Mouse (Mus musculus) B cell, adult 2 months (primary cell): ENCODE results near the gene BC055324.

Source experiments
- DNase-seq, 2 experiments: peaks; one replicate each; pipeline ENCODE4 v3.0.0; 2022

BC055324 gene

DNA sequence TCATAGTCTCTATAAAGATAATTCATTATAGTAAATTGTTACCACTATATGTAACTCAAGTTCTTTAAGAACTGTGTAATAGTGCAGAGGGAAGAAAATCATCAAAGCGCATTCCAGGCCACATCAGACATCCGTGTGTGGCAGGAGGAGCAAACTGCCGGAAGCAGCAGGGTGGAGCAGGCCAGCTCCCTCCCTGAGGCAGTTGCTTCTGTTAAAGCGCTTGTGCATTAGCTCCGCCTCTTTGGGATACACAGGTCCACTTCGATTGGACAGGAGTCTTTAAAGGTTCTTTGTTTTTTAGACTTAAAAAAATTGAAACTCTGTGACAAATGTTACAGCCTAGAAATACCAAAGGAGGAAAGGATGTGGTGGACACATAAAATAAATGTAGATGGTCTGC, 52.5 kb downstream of the BC055324 start:
- no peak for DNase-seq

DNA sequence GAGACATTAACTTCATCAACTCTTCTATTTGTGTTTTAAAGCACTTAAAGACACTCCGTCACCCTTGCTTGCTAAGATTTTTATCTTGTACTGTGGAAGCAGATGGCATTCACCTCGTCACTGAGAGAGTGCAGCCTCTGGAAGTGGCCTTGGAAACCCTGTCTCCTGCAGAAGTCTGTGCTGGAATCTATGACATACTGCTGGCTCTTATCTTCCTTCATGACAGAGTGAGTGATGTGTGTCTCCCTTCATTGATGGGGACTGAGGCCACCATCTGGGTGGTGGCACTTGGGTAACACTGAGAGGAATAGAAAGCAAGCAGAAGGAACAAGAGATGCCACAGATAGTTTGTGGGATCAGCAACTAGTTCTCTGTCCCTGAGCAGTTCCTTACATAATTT, 60.0 kb downstream of the BC055324 start:
- DNase-seq: no peak

DNA sequence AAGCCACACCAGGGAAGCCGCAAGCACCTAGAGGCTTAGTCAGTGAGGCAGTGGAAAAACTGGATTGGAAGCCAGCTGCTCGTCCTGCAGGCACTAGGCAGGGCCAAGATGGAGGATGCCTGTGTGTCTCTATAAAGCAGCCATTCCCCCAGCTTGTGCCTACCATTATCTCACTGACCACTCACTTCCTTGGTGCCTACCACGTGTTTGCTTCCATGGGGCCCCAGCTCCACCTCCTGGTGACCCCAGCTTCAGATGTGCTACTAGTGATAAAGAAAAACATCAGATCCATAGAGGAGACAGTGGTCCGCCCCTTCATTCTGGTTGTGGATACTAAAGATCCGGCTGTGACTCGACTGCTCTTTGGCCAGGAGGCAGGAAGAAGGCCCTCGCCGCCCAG, 62.8 kb downstream of the BC055324 start:
- DNase-seq: no peak

DNA sequence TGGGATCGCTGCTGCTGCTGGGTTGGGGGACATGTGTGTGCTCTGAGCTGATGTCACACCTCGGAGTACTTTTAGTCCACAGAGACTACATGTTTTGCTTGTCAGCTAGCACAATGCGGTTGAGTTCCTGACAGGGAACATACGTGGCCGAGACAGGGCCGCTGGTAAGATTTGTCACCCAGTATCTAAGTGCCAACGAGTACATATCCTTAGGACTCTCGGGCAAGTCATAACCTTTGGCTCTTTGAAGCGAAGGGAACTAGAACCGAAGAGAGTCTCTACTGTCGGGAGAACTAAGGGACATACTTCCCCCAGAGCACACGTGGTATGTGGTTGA, 64.2 kb downstream of the BC055324 start:
- no peak for DNase-seq

DNA sequence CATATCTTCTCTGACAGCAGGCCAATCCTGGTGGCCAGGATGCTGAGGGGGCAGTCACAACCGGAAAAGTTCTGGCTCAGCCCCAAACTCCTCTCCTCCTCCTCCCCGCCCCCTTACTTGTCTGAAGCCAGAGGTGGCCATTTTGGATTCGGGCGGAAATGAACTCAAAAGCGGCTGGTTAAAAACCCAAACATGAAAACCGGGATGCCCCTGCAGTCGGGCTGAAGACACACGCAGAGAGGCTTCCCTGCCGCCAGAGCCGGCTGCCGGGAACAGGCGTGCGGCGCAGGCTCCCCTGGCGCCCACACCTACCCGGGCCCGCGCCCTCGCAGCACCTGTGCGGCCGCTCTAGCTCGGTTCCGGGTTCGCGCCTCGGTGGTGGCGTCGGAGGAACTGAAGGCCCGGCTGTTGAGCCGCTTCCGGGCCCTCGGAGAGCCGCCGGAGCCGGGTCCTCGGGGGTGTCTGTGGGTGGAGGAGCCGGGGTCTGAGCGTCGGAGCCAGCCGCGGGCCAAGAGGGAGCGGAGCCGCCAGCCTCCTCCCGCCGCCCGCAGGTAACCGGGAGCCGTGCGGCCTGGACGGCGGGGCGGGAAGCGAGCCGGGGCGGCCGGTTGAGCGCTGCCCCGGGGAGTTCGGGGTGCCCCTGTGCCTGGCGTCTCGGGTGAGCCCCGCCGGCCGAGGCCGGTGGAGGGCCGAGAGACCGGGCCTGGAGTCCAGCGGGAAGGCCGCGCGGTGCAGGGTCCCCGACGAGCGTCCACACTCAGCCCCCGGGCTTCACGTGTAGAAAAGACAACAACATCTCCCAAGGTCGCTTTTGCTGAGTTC, 64.7 kb downstream of the BC055324 start:
- peak; percentile 91 for DNase-seq

DNA sequence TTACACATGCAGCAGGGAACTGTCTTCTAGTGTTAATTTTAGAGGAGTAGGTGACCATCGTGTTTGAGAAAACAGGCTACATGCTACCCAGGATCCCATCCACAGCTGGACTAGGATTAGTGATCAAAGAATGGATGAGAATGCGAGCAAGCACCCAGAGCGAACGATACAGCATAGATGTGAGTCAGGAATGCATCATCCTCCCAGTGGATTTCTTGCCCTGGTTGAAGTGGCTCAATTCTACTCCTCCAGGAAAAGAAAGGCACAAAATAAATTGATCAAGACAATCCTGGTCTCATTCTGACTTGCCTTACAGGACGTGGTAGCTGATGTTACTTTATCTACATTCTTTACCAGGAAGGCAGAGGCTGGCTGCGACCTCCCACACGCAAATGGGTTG, 65.8 kb downstream of the BC055324 start, which contains the start of gene Scyl3:
Gene Scyl3 (plus strand): TSS at position 255 of the 400 bp plus-strand sequence.
- DNase-seq: no peak

DNA sequence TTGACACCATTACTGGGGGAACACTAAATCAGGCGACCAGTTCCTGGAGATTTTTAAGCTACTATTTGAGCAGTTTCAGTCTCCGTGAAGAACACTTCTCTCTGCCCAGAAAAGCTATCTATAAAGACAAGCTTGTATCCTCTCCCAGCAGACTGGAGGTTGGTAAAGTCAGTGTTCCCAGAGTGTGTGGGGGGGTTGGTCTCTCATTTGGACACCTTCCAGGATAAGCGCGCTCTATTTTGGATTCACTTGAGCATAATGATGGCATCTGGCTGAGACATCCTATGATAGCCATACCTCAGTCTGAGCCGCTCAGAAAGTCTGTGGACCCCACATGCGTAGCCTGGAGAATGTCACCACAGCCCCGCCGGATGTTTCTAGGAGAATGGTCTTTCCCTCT, 70.5 kb downstream of the BC055324 start:
- DNase-seq: no peak

DNA sequence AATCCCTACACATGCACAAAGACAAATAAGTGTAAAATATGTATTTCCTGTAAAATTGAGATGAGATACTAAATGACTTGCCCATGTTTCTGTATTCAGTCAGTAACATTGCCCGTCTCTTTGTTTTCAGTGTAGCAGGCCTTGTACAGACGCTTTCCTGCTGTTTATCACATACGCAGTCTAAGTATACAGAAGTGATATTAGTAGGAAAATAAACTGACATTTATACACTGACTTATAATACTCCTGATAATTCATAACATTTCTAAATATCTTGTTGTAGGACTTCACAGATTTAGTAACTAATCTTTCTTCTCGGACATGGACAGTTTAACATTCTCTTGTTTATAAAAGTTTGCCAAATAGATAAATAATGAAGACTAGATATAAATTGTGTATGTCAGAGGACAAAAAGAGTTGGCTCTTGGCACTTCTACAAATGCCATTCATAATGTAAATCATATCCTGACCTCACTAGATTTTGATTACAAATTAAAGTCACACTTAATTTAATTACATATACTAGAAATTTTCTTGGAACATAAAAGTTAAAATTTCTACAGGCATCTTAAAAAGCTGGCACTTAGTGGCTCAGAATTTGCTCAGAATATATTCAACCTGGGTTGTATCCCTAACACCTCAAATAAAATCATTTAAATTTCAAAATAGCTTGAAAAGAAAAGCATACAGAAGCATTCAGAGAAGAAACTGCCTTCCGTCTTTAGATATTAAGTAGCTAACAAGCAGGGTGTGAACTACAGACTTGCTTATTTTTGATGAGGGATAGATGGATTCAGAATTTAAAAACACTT, 77.0 kb downstream of the BC055324 start:
- DNase-seq: no peak

DNA sequence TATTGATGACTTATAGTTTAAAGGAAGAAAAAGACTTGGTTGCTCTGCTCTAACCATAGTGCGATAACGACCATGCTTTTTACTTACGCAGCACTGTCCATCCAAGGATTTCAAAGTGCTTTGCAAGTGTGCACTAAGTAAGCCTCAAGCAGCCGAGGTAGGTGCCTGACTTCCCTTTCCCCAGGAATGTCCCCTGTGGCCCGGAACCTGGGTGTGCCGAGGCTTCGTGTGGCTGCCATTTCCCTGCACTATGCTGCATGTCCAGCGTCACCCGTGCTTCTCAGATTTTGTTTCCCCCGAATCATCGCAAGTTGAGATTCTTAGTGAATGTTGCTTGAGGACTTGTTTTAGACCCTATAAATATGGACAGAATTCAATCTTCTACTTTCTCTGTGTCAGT, 82.6 kb downstream of the BC055324 start:
- no peak for DNase-seq

DNA sequence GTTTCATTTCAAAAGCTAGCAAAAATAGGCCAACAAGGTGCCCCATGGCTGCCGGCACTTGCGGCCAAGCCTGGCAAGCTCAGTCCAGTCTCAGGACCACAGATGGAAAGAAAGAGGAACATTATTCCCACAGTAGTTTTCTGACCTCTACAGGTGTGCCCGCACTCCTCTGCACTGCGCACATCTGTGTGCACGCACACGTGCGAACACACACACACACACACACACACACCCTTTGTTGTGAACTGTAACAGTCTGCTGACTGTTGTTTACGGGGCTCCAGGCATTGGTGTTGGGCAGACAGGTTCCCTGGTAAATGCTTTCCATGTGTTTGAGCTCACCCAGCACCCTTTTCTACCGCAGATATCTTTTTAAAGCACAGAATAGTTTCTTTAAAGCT, 83.8 kb downstream of the BC055324 start:
- DNase-seq: no peak

DNA sequence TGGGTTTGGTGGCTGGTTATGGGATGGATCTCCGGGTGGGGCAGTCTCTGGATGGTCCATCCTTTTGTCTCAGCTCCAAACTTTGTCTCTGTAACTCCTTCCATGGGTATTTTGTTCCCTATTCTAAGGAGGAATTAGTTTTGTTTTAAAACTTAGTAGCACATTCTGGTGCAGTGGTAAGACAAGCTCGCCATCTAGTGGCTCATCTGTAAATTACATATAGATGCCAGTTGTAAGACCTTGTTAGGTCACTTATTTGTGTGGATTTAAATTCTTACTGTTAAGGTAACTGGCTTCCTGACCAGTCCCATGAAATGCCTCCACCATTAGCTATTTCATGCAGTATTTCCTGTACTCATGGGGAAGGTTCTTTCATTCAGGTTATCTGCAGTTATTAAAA, 84.3 kb downstream of the BC055324 start:
- peak; percentile 52 to 53 for DNase-seq

DNA sequence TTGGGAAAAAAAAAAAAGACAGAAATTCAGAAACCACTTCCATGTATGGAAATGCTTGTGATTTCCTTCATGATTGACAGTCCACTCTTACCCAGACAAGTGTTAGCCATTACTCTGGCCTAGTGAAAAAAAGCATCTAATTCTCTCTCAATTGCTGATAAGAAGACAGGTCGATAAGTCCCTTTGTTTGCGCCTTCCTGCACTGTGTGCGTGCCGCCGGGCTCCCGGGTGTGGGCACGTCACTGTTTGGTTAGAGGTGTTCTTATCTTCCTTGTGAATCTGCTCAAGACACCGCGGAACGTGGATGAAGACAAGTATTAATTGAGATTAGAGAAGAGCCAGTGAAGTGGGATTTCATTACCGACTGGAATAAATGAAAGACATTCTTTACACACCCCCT, 86.2 kb downstream of the BC055324 start:
- DNase-seq: no peak

DNA sequence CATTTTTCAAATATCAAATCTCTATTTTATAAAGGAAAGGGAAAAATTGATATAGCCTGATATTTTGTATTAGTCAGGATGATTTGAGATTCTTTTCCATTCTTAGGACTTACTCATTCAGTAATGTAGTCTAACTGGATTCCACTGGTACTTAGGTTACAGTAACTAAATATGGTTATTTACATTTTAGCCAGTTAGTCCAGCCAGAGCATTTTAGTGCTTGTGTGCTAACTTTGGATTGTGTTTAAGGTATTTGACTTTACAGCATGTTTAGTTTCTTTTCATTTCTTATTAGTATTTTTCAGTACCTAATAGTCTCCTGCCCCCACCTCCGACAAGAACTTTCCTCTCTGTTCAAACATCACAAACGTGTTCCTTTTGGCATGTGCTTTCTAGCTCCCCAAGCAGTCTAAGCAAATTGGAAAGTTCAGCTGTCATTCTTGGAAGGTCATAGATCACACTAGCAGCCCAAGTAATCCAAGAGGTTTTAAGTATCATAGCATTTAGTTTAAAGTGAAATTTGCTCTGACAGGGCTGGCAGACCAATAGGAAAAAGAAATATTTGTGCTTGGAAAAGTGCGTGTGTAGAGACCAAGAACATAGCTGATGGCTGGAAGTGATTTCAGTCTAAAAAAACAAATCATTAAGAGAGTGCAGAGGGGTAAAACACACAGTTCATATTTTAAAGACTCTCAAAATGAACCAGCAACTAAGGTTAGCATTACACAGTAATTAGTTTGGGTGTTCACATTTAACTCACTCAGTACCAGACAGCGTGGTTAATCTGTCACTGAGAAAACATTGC, 87.4 kb downstream of the BC055324 start:
- DNase-seq: no peak

DNA sequence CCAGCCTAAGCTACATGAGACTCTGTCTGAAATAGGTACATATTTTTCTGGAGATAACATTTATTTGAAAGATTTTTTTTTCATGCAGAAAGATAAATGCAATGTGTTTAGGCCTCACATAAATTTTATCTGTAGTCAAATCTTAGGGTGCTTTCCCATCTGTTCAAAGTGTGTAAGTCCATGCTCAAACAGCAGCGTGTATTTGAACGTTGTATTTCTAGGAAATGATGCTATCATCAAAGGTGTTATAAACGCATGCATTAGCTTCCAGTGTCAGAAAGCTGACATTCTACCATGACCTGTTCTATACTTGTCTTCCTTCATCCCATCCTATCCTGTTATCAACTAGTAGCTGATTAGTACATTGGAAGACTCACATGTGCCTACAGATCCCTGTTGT, 91.2 kb downstream of the BC055324 start:
- DNase-seq: no peak

DNA sequence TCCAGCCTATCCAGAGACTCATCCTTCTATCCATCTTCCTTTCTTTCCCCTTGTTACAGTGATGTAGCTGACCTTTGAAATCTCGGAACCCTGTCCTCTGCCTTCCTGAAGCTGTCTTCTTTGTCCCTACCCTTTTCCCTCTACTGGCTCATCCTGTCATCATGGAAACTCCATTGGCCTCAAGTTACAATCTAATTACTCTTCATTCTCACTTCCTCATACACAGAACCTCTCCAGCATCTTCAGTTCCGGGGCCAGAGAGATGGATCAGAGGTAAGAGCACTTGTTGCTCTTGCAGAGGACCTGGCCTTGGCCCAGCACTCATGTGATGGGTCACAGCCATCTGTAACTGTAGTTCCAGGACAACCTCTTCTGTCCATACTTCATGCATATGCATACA, 94.4 kb downstream of the BC055324 start:
- DNase-seq: no peak

DNA sequence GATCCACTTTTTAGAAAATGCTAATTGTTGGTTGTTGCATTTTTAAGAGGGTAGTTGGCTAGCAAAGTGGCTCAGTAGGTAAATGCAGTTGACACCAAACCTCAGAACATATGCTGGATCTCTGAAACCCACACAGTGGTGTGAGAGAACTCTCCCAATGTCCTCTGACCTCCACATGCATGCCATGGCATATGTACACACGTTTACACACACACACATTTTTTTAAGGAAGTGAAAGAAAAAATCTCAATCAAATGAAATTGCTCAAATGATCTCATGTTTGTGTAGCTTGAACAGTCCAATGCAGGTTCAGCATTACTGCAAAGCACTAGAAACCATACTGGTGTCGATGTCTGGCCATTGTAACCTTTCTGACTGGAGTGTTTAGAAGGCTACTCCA, 95.0 kb downstream of the BC055324 start:
- DNase-seq: no peak

DNA sequence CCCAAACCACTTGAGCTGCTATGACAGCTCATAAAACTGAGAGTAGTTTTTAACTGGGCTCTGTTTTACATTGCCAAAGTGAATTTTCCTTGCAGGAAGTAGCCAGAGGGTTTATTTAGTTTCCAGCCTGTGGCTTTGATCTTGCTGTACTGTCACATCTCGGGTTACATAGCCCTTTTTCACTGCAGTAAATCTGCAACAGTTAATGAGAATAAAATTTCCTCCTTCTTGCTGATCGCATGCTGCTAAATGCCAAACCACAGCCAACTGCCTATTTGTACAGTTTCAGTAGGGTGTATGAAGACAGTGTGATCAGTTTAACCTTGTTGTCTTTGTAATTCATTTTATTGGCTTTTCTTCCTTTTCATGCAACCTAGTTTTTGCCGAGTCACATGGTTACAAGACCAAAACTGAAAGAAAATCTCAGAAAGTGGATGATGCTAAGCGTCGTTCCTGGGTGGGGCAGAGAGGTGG, 96.3 kb downstream of the BC055324 start:
- DNase-seq: no peak
